Mouse (Mus musculus) layer of hippocampus, adult 9-11 months (tissue): Measurements from ENCODE around the gene Mapkapk2.
"Not testable (repeated sequence)": the region's sequence is repeated elsewhere in the genome, so short reads cannot be mapped to it uniquely, and the experiment has no call there.

Source experiments
- DNase-seq: peaks from one replicate; pipeline ENCODE4 v3.0.0; 2022

The Mapkapk2 gene

DNA sequence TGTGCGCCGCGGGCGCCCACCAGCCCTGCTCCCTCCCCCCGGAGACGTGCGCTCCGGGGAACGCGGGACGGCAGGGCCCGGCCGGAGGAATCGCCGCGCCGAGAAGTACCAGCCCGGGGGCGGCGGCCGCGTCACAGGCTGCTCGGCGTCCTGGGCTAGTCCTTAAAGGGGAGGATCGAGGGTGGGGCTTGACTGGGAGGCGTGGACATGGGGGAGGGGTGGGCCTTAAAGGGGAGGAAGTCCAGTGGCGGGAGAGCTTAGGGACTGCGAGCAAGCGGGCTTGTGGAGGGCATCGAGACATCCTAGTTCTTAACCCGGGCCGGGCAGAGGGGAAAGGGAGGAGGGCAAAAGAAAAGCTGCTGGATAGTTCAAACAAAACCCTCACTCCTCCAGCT, at the start of gene Mapkapk2:
Mapkapk2 (minus strand) TSS at position 127 of the 395 bp plus-strand sequence.
- DNase-seq, result peak; percentile 90

DNA sequence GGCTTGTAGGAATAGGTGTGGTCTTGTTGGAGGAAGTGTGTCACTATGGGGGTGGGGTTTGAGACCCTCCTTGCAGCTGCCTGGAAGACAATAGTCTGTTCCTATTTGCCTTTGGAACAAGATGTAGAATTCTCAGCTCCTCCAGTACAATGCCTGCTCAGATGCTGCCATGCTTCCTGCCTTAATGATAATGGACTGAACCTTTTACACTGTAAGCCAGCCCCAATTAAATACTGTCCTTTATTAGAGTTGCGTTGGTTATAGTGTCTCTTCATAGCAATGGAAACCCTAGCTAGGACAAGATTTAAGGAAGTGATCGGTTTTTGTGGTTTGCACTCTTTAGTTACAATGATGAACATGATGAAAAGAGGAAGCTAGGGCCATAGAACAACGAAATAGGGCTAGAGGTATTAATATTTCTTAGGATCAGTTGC, 48.6 kb upstream of the Mapkapk2 start:
- DNase-seq, result no peak

DNA sequence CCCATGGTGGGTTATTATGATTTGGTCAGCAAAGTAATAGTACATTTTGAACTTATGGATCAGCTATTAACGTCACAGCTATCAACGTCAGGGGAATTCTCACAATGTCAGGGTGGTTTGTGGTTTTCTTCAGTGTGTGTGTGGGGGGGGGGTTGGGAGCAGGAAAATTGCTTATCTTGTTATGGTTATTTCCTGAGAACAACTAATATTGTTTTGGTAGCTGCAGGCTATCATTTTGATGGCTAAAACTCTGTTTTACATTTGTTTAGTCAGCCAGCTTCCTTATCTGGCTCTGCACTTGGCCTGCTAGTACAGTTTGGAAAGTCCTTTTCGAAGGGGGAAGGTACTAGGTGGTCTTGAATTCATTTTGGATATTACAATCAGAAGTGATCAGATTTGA, 47.6 kb upstream of the Mapkapk2 start:
- not testable (repeated sequence) for DNase-seq

DNA sequence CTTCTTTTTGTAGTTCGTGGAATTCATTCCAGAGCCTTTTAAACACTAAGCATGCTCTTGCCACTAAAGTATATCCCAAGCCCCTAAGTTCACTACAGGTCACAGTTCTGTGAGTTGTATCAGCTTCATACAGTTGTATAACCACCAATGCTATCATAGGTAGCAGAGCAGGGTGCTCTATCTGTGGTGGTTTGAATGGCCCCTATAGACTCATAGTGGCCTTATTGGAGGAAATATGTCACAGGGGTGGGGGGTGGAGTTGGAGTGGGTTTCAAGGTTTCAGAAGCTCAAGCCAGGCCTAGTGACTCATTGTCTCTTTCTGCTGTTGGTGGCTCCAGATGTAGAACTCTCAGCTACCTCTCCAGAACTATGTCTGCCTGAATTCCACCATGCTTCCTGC, 44.8 kb upstream of the Mapkapk2 start:
- DNase-seq, result no peak

DNA sequence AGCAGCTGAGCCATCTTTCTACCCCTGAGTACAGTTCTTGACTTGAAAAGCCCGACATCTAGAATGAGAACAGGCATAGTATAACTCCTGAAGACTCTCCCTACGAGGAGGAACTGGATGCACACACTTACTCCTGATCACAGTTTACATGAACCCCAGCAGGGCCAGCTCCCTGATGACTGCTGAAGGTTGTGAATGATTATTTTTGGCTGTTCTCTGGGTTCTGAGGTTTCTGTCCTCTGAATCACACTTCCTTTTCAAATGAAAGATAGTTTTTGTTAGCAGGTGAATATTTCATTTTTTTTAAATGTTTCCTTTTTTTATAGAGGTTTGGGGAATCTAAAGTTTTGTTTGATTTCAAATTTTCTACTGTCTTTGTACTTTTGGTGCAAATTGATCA, 43.8 kb upstream of the Mapkapk2 start:
- no peak for DNase-seq

DNA sequence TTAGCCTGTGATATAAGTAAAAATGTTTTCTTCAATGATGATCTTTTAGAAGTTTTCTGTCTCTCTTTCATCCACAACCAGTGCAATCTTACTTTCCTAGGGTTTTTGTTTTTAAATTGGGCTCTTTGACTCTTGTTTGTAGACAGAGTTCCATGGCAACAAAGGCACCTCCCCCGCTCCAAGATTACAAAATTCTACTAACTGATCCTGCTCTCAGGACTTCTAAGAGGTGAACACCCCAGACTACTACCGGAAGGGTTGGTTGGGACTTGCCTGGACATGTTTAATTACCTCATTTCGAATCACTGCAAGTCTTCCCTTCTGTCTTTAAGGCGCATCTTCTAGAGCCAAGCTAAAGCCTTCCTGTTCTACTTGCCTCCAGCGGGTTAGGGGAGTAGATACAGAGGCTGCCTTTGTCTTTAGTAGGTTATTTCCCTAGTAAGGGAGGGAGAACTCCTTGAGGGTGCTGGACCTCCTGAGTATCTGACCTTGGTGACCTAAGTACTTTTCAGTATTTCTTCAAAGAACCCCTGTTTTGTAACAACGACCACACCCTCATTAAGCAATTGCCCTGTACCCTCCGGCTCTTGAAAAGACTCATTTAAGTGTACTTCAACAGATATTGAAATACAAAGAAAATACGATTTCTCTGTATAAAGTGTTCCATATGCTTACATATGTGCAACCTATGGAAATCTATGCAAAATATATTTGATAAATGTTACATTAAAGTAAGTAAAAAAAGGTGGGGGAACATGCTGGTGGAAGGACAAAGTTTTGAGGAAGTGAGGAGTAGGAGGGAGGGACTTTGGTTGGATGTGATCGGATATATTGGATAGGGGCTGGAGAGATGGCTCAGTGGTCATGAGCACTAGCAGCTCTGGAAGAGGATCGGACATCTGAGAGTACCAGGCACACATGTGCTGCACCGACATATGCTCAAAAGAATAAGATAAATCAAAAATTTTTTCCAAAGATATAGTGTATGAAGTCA, 41.8 kb upstream of the Mapkapk2 start:
- no peak for DNase-seq

DNA sequence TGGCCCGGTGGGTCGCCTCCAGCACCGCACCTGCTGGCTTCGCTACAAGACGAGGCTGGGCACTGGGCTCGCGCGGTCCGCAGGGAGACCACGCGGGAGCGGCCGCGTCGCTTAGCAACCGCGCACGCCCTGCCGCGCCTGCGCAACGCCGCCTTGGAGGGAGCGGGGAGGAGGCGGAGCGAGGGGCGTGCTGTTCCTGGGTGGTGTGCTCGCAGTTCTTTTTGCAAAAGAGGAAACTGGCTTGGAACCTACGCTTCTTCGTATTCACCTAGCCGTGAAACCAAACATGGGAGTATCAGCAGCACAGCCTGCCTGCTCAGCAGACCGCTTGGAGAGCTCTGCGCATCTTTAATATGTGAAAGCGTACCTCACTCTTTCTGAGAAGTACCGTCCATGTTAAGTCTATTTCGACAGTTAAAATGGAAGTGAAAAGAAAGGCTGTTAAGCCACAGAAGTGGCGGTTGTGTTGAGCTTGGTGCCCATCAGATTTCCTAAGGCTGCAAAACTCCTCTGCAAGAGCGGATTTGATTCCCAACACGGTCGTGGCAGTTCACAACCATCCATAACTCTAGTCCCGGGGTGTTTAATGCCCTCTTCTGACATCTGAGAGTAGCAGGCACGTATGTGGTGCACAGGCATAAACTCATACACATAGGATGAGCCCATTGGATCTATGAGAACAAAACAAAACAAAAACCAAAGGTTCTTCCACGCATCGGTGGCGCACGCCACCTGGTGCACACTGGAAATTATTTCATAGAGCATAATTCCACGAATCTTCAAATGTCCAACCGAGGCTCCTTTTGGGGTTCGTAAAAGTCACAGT, 40.8 kb upstream of the Mapkapk2 start, which contains the start of gene Dyrk3:
Dyrk3 (minus strand) TSS at position 150 of the 826 bp plus-strand sequence.
- DNase-seq, result peak; percentile 91

DNA sequence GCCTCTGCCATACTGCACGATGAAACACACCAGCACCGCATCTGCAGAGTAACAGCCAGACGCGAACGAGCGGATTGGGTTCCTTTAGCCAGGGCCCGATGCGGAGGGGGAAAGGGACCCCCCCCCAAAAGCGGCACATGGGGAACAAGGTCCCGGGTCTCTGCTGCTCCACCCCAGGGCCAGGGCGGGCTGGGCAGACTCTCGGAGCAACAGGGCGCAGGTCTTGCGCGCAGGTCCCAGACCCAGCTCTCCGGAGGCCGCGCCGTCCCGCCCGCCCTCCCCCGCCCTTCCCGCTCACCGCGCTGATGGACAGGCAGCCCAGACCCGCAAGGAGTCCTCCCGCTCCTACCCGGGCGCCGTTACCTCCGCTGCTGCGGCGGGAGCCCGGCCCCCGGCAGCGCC, 40.1 kb upstream of the Mapkapk2 start:
- DNase-seq, result no peak

DNA sequence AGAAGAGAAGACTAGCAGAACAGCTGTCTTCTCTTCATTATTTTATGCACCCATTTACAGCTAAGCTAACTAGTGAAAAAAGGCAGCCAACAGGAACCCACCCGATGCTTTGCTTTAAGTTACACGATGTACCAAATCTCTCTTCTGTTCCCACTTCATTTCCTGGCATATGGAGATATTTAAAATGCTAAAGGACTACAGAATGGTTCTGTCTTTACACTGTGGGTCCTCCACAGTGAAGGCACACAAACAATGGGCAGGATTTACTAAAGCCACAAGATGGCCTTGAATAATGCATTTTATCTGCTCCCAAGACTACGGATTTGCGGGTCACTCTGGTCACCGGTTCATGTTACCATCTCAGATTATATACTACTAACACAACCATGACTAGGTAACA, 39.5 kb upstream of the Mapkapk2 start:
- DNase-seq, result no peak

DNA sequence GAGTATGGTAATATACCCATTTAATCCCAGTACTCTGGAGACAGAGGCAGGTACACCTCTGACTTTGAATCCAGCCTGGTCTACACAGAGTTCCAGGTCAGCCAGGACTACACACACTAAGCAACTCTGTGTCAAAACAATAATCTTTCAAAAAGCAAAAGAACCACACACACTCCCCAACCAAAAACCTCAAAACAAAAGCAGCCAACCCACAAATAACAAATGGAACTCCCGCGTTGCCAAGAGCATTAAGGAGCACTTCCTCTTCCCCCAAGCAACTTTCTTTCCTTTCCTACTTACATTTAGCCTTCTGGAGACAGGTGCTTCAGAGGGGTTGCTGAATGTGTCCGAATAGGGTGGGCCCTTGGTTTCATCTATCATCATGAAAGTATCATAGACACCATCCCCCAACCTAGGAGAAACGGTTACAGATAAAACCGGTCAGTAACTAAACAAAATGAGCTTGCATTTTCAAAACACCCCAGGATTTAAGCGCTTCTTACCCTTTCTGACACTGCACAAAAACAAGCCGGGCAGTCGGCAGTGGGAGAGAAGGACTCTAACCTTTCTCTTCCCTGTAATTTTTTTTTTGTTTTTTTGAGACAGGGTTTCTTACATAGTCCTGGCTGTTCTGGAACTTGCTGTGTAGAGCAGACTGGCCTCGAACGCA, 38.5 kb upstream of the Mapkapk2 start:
- DNase-seq, result no peak

DNA sequence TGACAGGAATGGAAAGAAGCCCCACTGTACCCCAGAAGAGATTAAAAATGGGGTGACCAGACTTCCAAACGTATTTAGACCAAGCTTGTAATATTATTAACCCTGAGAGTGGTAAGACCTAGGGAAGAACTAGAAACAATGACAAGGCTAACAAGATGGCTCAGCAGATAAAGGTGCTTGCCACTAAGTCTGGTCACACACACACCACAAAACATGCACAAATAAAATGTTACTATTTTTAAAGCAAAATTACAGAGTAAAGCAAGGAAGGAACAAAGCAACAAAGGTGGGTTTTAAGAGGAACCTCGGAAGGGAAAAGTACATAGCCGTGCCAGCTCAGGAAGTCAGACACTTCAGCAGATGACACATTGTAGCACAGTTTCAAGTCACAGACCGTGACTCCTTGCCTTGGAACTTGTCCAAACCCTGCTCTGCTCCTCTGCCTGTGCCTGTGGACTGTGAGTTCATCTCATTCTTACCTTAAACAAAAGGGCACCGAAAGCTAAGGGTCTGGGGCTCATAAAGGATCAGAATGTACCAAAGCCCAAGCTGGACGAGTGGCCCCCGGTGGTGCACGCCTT, 37.4 kb upstream of the Mapkapk2 start:
- no peak for DNase-seq

DNA sequence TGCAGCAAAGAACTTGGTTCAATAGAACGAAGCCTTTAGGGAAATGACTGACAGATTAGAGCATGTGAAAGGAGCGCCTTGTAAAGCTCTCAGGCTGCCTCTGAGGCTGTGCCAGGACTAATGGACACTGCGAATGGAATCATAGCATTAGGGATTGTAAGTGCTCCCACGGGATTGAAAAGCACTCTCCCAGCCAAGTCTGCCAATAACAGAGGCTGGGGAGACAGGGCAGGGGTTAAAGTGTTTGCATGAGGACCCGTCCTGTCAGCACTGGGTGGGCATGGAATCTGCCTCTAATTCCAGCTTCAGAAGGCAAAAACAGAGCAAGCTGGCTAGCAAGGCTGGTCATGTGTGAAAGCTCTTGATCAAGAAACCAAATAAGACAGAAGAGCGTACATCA, 36.6 kb upstream of the Mapkapk2 start:
- DNase-seq, result no peak

DNA sequence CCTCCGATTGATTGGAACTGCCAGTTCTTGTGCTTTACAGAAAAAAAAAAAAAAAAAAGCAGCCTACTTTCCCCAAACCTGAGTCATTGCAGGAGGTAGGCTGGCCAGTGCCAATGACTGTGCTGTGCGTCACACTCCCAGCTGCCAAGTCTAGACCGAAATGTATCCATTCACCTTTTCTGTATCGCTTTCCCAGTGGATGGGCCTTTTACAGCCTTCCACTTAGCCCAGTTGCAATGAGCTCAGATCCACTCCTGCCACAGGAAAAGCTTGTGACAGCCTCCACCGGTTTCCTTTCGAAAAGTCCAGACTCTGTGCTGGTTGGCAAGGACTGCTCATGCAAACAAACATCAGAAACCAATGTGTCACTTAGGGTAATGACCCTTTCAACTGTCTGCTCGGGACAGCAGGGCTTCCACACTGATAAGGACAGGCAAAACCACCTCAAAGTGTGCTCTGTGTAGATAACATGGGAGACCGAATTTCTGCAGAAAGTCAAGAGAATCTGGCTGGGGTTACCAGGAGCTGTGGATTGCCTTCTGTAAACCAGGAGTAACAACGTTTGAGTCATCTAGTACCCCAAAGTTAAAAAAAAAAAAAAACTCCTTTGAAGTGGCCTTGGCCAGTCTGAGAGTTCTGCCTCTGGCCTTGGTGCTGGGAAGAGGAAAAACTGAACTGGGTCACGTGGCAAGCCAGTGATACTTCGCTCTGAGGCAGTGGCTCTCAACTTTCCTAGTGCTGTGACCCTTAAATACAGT, 28.5 kb upstream of the Mapkapk2 start:
- DNase-seq, result no peak

DNA sequence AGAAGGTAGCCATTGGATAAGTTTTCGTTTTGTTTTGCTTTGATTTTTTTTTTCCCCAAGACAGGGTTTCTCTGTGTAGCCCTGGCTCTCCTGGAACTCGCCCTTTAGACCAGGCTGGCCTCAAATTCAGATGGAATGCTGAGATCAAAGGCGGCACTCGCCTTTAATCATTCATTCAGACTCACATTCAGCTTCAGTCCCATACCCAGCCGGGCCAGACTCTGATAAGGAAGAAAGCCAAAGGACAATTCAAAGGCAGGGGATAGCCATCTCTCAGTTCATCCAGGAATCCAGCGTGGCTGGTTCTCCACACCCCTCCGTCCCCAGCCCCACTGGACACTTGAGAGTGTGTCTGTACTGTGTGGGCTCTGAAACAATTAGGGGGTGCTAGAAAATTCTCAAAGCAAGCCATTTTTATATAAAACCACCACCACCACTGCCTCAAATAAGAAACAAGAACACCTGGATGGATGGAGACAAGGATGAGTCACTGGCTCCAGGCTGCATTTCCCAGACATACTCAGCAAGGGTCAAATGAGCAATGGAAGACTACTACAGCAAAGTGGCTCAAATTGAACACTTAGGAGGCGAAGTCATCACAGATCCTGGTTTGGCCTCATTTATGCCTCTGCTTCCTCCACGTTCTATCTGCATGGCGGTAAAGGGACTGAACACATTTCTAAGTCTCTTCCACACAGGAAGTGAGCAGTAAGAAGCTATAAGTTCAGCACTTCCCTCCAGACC, 26.1 kb upstream of the Mapkapk2 start:
- DNase-seq, result no peak

DNA sequence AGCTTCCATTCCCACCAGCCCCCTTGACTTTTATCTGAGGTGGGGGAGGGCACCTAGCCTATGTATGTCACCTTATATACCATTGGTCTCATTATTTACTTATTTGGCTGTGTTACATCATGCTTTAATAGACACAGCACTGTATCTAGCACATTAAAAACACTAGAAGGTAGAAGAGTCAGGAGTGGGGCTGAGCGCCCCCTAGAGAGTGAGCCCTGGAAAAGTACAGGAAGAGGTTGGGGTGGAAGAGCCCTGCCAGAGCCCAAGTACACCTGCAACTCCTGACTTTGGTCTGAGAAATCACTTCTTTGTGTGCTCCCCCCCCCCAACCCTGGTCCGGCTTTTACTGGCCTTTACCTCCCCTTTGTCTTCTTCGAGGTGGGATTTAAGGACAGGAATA, 24.4 kb upstream of the Mapkapk2 start:
- DNase-seq, result no peak

DNA sequence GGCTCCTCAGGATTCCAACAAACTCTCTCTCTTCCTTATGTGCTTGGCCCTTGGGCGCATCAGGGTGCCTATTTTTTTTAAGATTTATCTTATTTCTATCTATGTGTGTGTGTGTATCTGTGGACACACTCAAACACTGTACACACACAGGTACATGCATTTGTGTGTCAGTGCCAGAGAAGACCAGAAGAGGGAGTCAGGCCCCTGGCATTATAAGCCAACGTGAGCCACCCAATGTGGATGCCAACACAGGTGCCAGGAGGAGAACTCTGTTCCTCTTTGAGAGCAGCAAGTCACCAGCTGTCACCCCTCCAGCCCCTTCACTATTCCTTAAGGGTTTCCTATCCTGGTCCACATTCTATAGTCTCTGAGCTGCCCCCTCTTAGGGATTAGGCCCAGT, 21.4 kb upstream of the Mapkapk2 start:
- DNase-seq, result no peak

DNA sequence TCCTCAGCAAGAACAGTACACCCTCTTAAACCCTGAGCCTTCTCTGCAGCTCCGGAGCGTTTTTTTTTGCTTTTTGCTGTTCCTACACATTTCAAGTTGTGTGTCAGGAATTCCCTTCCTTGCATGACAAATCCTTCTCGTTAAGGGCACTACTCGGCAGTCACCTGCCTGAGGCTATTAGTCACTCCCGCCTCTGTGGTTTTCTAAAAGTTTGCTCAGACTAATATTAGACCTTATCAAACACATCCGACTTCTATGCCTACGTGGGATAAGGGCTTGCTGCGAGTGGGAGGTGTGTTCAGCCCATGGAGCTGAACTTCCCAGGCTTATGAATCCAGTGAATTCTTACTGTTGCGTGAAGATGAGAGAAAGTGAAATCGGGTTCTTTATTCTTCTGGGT, 20.9 kb upstream of the Mapkapk2 start:
- DNase-seq, result no peak

DNA sequence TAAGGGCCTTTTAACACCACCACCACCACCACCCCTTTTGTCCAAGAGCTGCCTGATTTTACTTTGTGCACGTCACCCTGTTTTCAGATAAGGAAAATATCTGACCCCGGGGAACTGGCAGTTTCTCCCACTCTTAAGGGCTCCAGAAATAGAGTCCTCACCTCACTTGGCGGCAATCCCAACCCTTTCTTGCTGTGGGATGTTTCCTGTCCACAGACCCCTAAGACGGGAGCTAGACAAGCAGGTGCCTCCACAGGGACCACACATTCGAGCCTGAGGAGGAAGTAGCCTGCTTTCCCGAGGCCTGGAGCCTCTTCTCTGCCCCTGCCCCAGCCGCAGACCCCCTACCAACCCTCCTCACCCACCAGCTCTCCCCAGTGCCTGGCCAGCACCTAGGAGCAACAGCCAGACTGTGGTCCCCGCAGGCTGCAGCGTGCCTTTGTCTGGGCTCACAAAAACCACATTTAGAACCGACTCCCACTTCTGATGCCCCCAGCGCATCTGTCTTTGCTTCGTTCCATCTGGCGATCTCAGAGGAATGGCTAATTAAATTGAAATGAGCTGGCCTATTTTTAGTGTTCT, 18.9 kb upstream of the Mapkapk2 start:
- DNase-seq, result peak; percentile 89

DNA sequence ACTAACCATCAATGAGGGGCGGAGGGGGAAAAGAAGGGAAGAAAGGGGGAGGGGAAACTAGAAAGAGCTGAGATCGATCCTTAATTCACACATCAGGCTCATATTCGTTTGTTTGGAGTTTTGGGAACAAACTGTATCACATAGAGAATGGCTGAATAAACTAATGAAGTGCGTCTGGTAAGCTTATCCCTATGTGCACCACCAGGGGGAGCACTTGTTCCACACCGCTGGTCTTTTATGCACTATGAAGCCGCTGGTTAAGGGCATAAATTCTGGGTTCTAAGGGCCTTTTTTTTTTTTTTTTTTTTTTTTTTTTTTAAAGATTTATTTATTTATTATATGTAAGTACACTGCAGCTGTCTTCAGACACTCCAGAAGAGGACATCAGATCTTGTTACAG, 18.3 kb upstream of the Mapkapk2 start:
- no peak for DNase-seq

DNA sequence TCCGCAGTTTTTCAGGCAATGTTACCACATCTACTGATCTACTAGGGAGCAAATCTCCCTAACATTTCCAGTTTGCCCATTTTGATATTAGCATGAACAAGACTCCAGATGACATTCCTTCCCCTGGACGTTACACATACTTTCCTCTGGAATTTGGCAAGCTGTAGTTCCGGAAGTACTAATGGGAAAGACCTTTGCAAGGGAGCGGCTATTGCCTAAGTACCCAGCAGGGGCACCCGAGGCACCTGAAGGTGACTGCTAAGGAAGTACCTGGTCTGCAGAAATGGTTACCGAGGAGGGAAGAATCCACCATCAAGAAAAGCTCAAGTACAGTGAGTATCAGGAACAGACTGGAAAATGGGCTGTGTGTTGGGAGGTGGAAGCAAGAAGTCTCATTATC, 14.9 kb upstream of the Mapkapk2 start:
- DNase-seq, result no peak
